Mouse (Mus musculus) mature B cell (primary cell): ENCODE data around the gene Sncb.
"Not testable (repeated sequence)": the region's sequence is repeated elsewhere in the genome, so short reads cannot be mapped to it uniquely, and the experiment has no call there.

Source experiments
- in situ Hi-C: fragments of 300-500 bp; cut with MboI; formaldehyde crosslinking; loops from 2 replicates; pipeline ENCODE4 v1.14.3; 2019

Sncb gene

DNA sequence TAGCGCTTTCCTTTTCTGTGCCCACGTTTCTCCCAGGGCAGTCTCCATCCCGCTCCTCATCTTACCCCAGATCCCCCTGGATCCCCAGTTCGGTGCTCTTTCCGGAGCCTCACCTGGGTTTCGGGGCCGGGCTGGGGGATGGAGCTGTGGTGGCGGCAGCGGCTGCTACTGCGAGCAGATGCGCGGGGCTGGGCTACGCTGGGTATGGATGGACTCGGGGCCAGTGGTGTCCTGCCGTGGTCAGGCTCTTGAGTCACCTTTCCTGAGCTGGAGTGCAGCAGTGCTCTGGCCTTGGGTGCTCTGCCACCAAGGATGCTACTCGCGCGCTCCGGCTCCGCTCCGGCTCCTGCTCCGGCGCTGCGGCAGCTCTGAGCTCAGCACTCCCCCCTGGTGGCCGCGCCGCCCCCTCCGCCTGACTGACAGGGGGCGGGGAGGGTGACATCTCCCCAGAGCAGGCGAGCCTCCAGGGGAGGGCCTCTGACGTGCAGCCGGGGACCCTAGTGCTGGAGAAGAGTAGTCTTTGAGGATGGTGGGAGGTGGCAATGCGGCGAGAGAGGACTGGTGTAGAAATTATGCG is at the start of gene Sncb:
Gene Sncb (minus strand): TSS at position 404 of the 577 bp plus-strand sequence.
- in situ Hi-C loops = no loop called here

DNA sequence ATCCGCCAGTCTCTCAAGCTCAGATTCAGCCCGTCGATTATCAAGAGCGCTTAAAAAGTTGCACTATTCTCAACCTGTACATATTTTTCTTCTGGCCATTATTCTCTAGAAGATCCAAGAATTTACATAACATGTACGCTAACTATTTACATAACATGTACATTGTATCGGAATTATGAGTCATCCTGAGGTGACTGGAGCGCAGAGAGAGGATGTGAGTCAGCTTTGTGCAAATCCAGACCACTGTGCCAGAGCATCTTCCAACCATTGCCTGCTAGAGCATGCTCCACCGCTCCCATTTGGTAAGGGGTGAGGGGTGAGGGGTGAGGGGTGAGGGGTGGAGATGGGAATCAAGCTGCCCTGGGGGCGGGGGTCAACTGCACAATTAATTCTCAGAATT is 47.0 kb upstream of the Sncb start:
- in situ Hi-C loops = no loop called here

DNA sequence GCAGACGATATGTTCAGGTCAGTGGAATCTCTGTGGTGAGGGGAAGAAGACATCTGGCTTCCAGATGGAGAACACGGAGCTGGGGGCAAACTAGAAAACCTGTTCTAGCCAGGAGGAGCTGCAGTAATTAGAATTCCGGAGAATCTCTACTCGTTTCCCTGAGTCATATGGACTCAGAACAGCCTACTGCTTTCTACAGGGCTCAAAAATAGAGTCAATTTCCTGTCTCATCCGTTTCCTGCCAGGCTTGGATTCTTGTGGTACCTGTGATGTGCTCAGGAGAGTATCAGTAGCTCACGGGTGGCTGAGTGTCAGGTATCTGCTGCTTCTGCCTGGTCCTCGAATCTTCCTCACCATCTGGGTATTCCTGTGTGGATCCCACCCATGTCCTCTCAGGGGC is 45.1 kb upstream of the Sncb start:
- in situ Hi-C loops = no loop called here

- in situ Hi-C loops = loop anchor here (10.0 kb wide), 2 partner anchors 257 to 367 kb away; no protein-coding TSS in a partner anchor
Observed at GRCm38 (mm10) chr13:54808067-54808466, 41.7 kb upstream of the Sncb start.

DNA sequence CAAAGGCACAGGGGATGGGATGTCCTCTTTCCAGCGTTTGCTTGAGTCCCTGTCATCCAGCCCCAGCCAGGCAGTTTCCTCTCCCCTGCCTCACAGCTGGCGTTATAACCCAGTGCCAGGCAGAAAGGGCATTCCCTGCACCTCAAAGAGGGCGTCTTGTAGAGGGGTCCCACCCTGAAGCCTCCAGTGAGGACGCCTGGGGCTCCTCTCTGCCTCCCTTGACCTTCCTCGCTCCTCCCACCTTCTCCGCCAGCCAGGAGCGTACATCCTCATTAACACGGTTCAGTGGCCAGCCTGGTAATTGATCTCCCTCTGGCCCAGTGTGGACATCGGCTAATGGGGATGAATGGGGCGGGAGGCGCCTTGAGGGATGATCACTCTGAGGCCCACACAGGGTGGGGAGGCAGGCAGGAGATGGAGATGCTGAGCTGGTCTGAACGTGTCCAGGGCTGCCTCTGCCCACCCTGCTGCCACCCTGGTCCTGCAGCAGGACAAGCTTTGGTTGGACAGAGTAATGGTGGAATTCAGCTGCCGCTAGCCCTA is 40.1 kb upstream of the Sncb start:
- in situ Hi-C loops = loop anchor here (10.0 kb wide), 2 partner anchors 258 to 368 kb away; no protein-coding TSS in a partner anchor

GRCm38 (mm10) chr13:54805134-54805838 is 38.9 kb upstream of the Sncb start:
- in situ Hi-C loops = loop anchor here (10.0 kb wide), 2 partner anchors 260 to 370 kb away; no protein-coding TSS in a partner anchor

- in situ Hi-C loops = loop anchor here (10.0 kb wide), 2 partner anchors 262 to 372 kb away; no protein-coding TSS in a partner anchor
Observed at GRCm38 (mm10) chr13:54803010-54803409, 36.6 kb upstream of the Sncb start.

DNA sequence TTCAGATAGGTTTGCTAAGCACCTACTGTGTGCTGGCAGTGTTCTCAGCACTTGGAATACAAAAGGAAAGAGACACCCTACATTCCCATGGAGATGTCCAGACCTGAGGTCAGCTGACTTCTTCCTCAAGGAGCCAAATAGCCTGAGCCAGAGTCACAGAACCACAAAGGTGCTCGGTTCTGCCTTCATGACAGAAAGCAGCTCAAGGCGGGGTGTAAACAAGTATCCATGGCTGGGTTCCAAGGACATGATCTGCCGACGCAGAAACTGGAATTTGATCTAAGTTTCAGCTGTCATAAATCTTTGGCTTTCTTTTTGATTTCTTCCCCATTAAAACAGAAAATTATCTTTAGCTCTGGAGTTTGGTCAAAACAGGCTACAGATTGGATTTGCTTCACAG is 33.8 kb upstream of the Sncb start:
- in situ Hi-C loops = loop anchor here (10.0 kb wide), 2 partner anchors 265 to 375 kb away; no protein-coding TSS in a partner anchor

DNA sequence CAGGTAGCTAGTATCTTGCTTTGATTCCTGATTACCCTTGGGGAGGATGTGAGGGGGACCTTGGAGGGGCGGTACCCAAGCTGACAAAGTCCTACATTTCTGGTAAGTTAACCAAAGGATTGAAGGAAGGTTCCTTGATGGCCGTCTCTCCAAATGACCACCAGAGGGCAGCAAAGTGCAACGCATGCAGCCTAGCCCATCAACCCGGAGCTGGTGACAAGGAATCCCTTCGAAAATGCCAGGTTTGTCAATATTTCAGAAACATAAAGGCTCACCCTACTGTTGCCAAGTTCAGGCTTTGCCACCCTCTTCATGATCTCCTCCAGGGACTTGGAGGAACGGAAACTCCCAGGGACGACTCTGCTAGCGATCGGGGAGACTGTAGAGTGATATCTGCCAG is 33.3 kb upstream of the Sncb start:
- in situ Hi-C loops = loop anchor here (10.0 kb wide), 2 partner anchors 265 to 375 kb away; no protein-coding TSS in a partner anchor

DNA sequence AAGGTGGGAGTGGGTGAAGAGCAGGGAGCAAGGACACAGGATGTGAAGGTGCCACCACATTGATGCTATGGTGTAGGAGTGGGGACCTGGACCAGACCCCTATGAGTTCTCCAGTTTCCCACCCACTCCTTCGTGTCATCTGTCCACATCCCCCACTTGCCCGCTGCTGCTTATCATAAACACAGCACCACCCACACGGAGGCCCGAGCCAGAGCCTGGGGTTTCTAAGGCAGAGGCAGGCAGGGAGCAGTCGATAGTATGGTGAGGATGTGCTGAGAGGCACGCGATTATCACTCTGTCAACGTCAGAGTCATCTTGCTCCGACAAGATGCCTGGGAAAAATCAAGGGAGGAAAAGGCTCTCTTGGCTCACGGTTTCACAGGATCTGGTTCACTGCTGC is 32.3 kb upstream of the Sncb start:
- in situ Hi-C loops = no loop called here

GRCm38 (mm10) chr13:54797861-54798643 is 31.7 kb upstream of the Sncb start:
- in situ Hi-C loops = no loop called here

DNA sequence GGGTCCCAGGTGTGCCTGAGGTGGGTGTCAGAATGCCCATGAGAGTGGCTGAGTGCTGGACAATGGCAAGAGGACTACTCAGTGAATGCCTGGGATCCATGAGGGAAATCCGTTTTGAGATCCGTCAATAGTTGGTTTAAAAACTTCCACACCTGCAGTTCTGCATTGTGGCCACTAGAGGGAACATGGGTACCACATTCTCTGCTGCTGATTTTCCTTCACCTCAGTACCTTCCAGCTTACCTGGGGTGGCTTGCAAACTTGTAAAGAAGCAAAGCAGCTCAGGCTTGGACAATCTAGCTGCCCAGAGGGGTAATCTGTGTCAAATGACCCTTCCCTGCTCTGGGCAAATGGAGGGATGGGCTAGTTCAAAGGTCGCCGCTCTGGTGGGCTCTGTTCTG is 31.0 kb upstream of the Sncb start:
- in situ Hi-C loops = no loop called here

DNA sequence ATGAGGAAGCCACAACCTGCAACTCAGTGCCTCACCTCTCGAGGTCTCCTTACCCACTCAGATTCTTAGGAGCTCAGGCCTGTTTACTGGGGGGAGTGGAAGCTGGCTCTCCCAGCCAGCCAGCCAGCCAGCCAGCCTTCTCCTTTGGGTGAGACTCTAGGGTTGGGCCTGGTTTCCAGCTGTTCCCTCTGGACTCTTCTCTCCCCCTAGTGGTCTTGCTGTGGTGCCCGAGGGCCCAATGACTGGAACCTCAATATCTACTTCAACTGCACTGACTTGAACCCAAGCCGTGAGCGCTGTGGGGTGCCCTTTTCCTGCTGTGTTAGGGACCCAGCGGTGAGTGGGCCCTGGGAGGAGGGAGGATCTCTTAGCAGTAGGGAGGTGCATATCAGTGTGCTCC is 28.4 kb upstream of the Sncb start:
- in situ Hi-C loops = no loop called here

GRCm38 (mm10) chr13:54794002-54794577 is 27.7 kb upstream of the Sncb start:
- in situ Hi-C loops = no loop called here

DNA sequence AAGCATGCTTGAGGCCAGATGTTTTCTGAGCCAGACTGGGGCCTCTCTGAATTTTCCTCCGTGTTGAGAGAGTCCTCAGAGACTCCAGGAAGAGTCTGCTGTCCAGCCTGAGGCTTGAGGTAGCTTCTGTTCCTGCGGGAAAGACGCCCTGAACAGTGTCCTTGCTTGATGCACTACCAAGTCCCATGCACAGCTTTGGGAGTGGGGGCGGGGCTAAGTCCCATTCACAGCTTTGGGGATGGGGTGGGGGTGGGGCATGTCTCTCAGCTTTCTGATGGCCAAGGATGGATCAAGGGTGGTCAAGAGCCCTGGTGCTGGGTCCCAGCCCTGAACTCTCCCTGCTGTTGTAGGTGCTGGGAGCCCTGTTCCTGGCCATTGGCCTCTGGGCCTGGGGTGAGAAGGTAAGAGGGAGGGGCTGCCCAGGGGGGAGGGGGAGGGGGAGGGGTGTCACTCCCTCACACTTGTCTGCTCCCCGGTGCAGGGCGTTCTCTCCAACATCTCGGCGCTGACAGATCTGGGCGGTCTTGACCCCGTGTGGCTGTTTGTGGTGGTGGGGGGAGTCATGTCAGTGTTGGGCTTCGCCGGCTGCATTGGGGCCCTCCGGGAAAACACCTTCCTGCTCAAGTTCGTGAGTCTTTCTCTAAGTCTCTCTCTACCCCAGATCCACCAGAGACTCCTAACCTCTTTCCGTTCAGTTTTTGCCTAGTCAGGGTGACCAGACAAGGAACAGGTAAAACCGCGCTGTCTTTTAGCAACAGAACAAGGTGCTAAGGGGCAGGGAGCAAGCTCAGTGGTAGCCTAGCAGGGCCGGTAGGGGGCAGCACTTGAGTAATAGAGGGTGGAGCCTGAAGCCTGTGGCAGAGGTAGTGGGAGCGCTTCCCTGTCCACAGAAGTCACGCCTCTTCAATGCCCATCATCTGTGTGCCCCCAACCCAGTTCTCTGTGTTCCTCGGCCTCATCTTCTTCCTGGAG is 26.1 kb upstream of the Sncb start:
- in situ Hi-C loops = no loop called here

GRCm38 (mm10) chr13:54789561-54790397 is 23.4 kb upstream of the Sncb start:
- in situ Hi-C loops = no loop called here

GRCm38 (mm10) chr13:54788740-54789560 is 22.6 kb upstream of the Sncb start, which contains the start of gene Tspan17:
TSS of gene Tspan17 (plus strand) at chr13:54789377.
- in situ Hi-C loops = no loop called here

DNA sequence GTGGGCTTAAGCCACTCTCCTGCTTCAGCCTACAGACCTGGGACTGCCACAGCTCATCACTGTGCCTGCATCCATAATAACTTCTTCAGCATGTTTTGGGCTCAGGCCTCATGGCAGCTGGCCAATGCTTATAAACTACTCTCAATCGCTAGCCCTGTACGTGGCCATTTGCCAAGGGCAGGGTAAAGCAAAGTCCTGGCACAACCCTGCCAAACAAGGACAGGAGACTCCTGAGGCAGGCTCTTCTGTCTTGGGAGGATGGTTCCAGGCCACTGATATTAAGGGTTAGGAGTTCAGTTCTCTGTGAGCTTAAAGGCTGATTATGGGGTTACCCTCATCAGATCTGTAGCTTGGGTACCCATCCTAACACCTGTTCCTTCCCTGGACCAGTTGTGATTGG is 21.2 kb upstream of the Sncb start:
- in situ Hi-C loops = not testable (repeated sequence)

- in situ Hi-C loops = no loop called here
Observed at GRCm38 (mm10) chr13:54783698-54784097, 17.3 kb upstream of the Sncb start, which contains the start of gene Eif4e1b. TSS of gene Eif4e1b (plus strand) at chr13:54783998.
